Mouse (Mus musculus): ENCODE data around the gene Gapvd1. TPM values are rescaled to one million over a fixed set of nuclear protein-coding genes. Genes with fewer than 3 reads are reported as not detected.

Gapvd1 gene
- total and polyA plus RNA-seq, 3 experiments, result 62.4 to 174 (median 96.7) TPM

DNA sequence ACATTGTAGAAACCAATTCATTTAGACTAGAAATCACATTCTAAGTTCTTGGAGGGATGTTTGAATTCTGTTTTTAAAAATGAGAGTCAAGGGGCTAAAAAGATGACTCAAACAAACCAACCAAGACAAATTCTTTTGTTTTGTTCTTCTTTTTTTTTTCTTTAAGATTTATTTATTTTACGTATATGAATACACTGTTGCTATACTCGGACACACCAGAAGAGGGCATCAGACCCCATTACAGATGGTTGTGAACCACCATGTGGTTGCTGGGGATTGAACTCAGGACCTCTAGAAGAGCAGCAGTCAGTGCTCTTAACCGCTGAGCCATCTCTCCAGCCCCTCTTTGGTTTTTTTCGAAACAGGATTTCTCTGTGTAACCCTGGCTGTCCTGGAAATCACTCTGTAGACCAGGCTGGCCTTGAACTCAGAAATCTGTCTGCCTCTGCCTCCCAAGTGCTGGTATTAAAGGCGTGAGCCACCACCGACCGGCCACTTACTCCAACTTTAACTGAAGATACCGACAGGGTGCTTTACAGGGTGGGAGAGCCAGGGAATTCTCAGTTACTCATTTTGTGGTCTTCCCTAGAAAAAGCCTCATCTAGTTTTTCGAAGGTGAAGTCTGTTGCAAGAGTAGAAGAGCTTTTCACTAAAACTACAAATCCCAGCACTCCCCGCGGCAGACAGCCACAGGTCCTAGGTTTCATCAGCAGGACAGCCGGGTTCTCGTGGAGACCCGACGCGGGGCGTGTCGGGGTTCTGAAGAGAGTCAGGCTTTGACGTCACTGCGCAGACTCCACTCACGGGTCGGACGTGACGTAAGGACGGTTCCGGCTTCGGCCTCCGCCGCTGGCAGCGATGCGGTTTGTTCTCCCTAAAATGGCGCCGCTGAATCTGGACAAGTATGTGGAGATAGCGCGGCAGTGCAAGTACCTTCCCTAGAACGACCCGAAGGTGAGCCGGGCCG lies 46.8 kb upstream of the Gapvd1 start:
- H3K36me3 ChIP-seq (ENCODE audit: control insufficient read depth in 1 of 2, insufficient read depth in 2 of 2, low read length in 2 of 2), result peaks cover 0 to 47% of the 10 kb centered on the region in 2 experiments; a peak in 3 of 4 replicates
- 0 out of 2 replicates have a peak, but pooled peaks have one; percentile 9 for TF ChIP-seq CHD2 (IDR thresholded peaks at IDR 0.05; ENCODE audit: low read length)
- peak; percentile 48; the same call in 1 of the 2 replicates for TF ChIP-seq USF1 (IDR thresholded peaks at IDR 0.05; ENCODE audit: low read depth, low read length)
- TF ChIP-seq MAX (IDR thresholded peaks at IDR 0.05; ENCODE audit: low read length), result peak; percentile 51
- peak in 1 of 2 experiments; percentile 91; a peak in 2 of 4 replicates for TF ChIP-seq POLR2A (IDR thresholded peaks at IDR 0.05; ENCODE audit: control insufficient read depth in 1 of 2, insufficient read depth in 1 of 2, low read depth in 1 of 2, low read length in 2 of 2, poor library complexity in 1 of 2)
- TF ChIP-seq ZNF384 (IDR thresholded peaks at IDR 0.05; ENCODE audit: low read depth, low read length), result peak; percentile 66; the same call in 1 of the 2 replicates
- peak; percentile 99 for TF ChIP-seq HCFC1 (IDR thresholded peaks at IDR 0.05; ENCODE audit: low read depth, low read length)
- peak; percentile 85 for TF ChIP-seq ZMIZ1 (IDR thresholded peaks at IDR 0.05; ENCODE audit: low read depth, low read length)
- peak; percentile 91 for TF ChIP-seq NRF1 (IDR thresholded peaks at IDR 0.05; ENCODE audit: insufficient read depth, low read depth, low read length, poor library complexity, severe bottlenecking)
- TF ChIP-seq MXI1 (IDR thresholded peaks at IDR 0.05; ENCODE audit: low read depth, low read length), result peak; percentile 83
- peak; percentile 73 for TF ChIP-seq ELF1 (IDR thresholded peaks at IDR 0.05; ENCODE audit: low read depth, low read length)
- peak; percentile 78 for TF ChIP-seq SIN3A (IDR thresholded peaks at IDR 0.05; ENCODE audit: low read length)
- no peak for TF ChIP-seq ZC3H11A (IDR thresholded peaks at IDR 0.05; ENCODE audit: low read depth, low read length)
- no peak for TF ChIP-seq RAD21 (IDR thresholded peaks at IDR 0.05; ENCODE audit: low read depth, low read length)
- TF ChIP-seq CTCF (IDR thresholded peaks at IDR 0.05 in 2 of 3, conservative IDR thresholded peaks at IDR 0.05 in 1 of 3; ENCODE audit: control insufficient read depth in 1 of 3, insufficient read depth in 1 of 3, low read depth in 2 of 3, low read length in 3 of 3, poor library complexity in 1 of 3, severe bottlenecking in 1 of 3), result peak; percentile 1 to 46 (median 38); a peak in 4 of 6 replicates
- peak; percentile 30 for TF ChIP-seq MYC (IDR thresholded peaks at IDR 0.05; ENCODE audit: low read depth, low read length)
- TF ChIP-seq JUND (IDR thresholded peaks at IDR 0.05; ENCODE audit: low read depth, low read length), result no peak
- TF ChIP-seq MAZ (IDR thresholded peaks at IDR 0.05; ENCODE audit: low read depth, low read length), result no peak
- peak; percentile 73 for TF ChIP-seq ETS1 (IDR thresholded peaks at IDR 0.05; ENCODE audit: low read depth, low read length)
- TF ChIP-seq NELFE (IDR thresholded peaks at IDR 0.05; ENCODE audit: low read depth, low read length), result peak; percentile 89
- peak; percentile 87 for TF ChIP-seq TBP (IDR thresholded peaks at IDR 0.05; ENCODE audit: low read depth, low read length)
- TF ChIP-seq KAT2A (conservative IDR thresholded peaks at IDR 0.05; ENCODE audit: low read depth, low read length), result peak; percentile 80
- TF ChIP-seq RCOR1 (IDR thresholded peaks at IDR 0.05; ENCODE audit: low read depth, low read length), result no peak
- TF ChIP-seq POLR2AphosphoS2 (IDR thresholded peaks at IDR 0.05; ENCODE audit: low read length), result peak; percentile 74; the same call in 1 of the 2 replicates
- H3K9me3 ChIP-seq (replicated peaks; ENCODE audit: insufficient read depth, low read length), result no peaks in the 10 kb centered on the region
- peak overlapping the region; percentile 81 for H3K27ac ChIP-seq (ENCODE audit: control insufficient read depth, low read depth, low read length)
- no peaks in the 10 kb centered on the region for H3K27me3 ChIP-seq (ENCODE audit: control insufficient read depth in 1 of 2, insufficient read depth in 2 of 2, low read length in 2 of 2)
- DNase-seq (ENCODE audit: low read depth, low spot score), result peak; percentile 100
- peaks cover 10 to 35% of the 10 kb centered on the region in 2 experiments for H3K4me1 ChIP-seq (ENCODE audit: control insufficient read depth in 1 of 2, insufficient read depth in 2 of 2, low read length in 2 of 2)
- H3K9ac ChIP-seq (ENCODE audit: control insufficient read depth, low read depth, low read length, poor library complexity, severe bottlenecking), result peak overlapping the region; percentile 87
- H3K4me3 ChIP-seq (ENCODE audit: control insufficient read depth in 1 of 2, insufficient read depth in 1 of 2, low read depth in 2 of 2, low read length in 2 of 2), result peak overlapping the region; percentile 83 to 98
- H3K79me2 ChIP-seq (ENCODE audit: control insufficient read depth, insufficient read depth, low read length, poor library complexity), result peaks cover 40% of the 10 kb centered on the region

Measured in MEL (cell line).